Mouse (Mus musculus) liver (tissue): ENCODE measurements around the gene Gipr.

Experiments
- DNase-seq: peaks from one replicate; pipeline ENCODE4 v3.0.0-alpha.2; 2020; ENCODE audit warnings: mixed read lengths

Gipr gene

DNA sequence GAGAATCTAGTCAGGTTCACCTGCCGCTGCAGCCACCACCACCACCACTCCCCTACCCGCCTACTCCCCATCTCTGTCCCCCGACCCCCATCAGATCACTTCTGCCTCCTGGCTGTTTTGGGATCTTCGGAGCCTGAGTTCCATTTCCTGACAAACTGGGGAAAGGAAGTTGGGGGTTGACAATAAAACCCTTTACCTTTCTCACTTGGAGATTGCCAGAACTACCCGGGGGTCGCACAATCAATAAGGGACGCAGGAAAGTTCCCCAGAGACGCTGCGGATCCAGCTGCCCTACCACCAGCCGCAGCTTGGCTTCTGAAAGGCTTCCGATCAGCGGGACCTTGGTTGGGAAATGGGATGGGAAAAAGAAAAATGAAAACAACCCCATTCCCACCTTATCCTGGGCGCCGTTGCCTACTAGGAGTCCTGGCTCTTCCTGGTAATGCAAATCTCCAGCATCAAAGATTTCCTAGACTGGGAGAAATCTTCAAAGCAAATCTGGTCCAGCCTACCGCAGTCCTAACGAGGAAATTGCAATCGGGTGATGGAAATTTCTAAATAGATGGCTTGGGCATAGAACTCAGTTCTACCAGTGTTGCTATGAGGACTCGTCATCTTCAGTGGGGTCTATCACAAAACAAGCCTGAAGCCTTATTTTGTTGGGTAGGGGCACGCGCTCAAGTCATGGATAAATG lies 17.6 kb downstream of the Gipr start:
- no peak for DNase-seq

DNA sequence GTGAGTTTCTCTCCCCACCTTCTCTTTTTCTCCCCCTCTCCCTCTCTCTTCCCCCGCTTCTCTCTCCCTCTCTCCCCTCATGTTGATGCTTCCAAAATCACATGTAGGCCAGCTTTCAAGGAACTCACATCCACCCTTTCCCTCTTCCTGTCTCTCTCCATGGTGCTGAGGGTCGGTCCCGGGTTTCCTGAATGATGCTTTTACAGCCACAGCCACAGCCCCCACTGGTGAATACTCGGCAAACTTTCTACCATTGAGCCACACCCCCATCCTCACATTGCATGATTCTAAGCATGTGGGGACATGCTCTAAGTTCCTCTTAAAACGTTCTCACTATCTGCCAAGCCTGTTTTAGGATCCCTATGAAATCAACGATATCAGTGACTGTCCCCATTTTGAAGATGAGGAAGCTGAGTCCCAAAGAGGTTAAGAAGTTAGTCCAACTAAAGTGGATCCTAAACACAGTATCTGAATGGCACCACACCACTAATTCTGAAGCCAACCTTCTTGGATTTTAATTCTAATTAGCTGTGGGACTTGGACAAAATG lies 18.4 kb downstream of the Gipr start:
- DNase-seq: no peak

DNA sequence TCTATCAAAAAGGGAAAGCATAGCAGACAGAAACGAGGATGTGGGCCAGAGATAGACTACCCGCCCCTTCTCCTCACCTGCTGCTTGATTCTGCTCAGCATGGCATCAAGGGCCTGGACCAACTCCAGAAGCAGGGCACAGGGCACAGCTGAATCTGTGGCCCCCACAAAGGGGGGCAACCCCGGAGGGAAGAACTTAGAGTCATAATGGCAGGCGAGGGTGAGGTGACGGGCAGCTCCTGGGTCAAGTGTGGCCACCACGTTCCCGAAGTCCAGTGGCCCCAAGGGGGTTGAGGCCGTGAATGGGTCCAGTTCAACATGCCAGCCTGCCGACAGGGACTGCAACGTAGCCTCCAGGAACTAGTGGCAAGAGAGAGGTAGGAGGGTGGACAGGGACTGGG lies 19.1 kb downstream of the Gipr start:
- DNase-seq: no peak

DNA sequence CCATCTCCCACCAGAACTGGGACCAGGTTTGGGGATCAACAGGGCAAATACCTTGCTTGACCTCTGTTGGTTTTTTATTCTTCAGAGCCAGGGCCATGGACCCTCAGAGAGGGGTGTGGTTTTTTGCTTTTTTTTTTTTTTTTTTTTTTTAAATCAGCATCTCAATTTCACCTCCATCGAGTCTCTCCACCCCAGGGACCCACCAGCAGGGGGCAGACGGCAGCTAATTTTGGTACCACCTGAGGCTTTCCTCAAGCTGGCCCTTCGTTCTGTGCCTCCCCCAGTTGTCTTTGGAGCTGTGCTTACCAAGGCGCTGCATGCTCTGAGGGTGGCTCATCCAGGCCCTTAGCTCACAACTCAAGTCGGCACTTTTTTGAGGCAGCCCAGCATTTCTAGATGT lies 28.5 kb downstream of the Gipr start:
- peak; percentile 65 for DNase-seq

DNA sequence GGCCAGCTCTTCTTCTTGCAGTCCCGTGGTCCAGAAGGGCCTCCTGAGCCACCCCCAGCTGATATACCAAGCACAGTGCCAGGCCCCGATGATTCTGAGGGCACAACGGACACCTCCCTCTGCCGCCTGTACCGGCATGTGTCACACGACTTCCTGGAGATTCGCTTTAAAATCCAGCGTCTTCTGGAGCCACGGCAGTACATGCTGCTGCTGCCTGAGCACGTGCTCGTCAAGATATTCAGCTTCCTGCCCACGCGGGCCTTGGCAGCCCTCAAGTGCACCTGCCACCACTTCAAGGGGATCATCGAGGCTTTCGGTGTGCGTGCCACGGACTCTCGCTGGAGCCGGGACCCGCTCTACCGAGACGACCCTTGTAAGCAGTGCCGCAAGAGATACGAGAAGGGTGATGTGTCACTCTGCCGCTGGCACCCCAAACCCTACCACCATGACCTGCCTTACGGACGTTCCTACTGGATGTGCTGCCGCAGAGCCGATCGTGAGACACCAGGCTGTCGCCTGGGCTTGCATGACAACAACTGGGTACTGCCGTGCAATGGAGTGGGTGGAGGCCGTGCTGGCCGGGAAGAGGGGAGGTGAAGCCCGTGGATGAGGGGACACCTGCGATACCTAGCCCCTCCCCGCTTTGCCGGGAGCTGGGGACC lies 29.1 kb downstream of the Gipr start:
- no peak for DNase-seq

DNA sequence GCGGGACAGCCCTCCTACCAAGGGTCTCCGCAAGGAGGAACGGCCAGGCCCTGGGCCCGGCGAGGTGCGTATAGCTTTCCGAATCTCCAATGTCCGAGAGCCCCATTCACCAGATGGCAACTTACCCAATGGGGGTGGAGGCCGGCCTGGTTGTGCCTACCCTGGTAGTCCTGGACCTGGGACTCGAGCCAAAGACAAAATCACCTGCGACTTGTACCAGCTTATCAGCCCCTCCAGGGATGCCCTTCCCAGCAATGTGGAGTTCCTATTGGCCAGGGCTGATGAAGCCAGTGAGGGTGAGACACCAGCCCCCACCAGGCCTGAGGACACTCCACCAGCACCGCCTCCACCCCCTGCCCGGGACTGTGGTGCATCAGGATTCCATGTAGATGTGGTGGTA lies 29.8 kb downstream of the Gipr start:
- DNase-seq: no peak

DNA sequence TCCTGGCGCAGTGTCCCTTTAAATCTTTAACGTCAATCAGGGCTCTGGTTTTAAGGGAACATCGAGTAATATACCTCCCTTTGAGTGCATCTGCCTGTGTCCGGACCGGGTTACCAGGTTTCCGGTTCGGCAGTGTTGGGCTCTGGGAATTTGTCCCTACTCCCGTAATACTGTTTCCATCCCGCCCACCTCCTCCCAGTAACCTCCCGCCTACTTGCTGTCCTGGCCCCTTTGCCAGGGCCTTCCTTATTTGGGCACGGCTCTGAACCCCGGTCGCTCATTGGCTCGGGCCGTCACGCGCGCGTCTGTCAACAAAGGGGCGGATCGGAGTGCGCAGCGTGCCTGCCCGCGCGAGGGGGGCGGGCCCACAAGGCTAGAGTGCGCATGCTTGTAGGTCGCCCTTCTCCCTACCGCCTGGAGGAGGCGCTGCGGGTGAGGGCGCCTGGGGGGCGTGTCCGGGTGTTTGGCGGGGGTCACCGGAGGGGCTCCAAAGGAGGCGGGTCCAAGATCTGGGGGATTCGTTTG lies 34.5 kb downstream of the Gipr start:
- DNase-seq: peak; percentile 94

- DNase-seq: no peak
These were observed 35.3 kb downstream of the Gipr start for GRCm38 (mm10) chr7:19130657-19131056.

DNA sequence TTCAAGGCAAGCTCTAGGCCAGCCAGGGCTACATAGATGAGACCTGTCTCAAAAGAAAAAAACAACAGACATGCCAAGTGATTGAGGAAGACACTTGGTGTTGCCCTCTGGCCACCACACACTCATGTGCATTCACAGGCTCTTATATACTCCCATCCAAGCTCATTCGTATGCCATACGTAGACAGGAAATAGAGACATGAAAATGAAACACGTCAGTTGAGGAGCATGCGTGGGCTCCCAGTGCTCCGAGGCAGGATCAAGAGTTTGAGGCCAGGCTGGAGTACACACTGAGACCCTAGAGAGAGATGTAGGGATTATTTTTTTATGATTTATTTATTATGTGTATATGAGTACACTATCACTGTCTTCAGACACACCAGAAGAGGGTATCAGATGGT lies 36.5 kb downstream of the Gipr start:
- no peak for DNase-seq

GRCm38 (mm10) chr7:19127744-19128143 lies 38.2 kb downstream of the Gipr start:
- DNase-seq: no peak

DNA sequence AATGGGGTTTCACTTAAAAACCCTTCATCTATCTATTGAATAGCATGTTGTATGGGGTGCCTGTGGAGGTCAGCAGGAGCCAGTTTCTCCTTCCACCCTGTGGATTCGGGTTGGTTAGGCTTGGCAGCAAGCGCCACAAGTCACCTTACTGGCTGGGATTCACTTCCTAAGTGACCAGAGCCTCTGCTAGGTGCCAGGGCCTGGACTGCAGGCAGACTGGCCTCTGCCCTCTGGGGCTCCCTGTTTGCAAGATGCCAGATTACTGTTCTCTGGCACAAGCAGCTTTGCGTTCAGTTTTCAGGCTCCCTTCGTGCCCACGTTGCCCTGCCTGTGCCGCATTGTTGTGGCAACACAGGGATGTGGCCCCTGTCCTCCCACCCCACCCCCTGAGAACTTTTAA lies 41.2 kb downstream of the Gipr start:
- DNase-seq: no peak

- DNase-seq: no peak
These were observed 44.2 kb downstream of the Gipr start for GRCm38 (mm10) chr7:19121686-19122085.

DNA sequence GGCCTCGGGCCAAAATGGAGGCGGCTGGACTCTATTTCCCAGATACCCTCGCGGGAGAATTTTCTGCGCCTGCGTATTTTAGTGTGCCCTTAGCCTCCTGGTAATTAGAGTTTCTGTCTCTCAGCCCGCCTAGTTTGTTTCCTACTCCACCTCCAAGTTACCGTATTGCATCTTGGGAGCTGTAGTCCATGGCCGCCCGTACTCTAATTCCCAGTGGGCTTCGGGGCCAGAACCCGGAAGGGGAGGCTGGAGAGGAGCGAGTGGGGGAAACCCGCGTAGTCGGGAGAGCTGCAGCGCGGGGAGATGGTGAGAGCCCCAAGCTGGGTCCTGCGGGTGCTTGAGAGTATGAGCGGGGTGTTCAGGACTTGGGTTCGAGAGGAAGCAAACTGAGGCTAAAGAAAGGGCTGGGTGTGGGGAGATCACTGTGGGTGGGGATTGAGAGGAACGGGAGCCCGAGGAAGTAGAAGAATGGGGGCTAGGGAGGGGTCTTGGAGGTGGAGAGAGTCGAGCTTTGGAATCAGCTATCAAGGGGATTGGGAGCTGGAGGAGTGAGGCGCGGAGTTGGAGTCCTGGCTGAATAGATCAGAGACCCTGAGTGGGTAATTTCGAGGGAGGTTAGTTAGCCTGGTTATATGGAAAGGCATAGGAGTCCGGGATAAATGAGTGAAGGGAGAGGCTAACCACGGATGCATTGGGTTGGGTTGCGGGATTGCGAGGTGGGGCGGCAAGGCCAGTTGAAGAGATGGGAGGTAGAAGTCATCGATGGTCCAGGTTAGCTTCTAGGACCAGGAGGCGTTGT lies 46.1 kb downstream of the Gipr start, which contains the start of gene Fbxo46:
Fbxo46 (plus strand) TSS at position 229 of the 799 bp plus-strand sequence.
- DNase-seq: peak; percentile 89

DNA sequence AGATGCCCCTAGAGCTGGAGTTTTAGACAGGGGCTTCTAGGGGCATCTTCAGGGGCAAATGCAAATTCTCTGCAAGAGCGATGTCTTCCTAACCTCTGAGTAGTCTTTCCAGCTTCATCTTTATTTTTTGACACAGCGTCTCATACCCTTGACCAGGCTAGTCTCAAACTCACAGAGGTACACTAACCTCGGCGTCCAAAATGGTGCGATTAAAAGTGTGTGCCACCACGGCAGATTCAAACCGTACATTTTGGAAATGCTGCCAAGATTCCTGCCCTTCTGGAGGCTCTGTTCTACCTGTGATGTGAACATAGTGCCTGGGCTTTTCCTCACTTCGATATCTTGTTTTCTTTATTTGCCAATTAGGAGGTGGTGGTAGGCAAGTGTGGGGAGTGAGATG lies 46.8 kb downstream of the Gipr start:
- no peak for DNase-seq

DNA sequence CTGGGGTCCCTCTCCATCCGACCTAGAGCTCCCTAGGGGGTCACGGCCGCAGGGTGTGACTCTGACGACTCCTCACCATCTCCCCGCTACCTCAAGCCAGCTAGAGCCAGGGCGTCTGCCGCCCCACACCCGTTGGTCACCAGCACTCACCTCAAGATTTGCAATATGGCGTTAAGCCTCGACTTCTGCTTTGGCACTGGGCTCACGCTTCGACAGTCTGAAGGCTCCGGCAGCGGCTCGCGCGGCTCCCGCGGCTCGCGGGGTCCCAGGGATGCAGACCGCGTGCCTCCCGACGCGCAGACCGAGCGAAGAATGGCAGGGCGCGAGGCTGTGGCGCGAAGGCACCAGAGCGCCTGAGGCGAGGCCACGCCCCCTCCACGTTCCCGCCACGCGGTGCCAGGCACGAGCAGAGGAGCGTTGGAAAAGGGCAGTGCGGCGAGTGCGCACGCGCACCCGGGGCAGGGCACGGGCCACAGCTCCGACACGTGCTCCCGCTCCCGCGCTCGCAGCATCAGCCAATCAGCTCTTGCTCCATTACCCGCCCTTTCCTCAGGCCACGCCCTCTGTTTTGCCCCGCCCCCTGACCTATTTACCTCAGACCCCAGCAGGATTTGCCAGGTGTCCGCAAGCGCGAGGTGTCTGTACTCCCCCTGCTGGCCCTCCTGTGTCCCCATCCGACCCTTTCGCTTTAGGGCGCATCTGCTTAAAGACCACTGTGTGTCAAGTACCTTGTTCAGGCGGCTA lies 47.7 kb downstream of the Gipr start, which contains the start of gene Gm4969:
Gm4969 (minus strand) TSS at position 341 of the 744 bp plus-strand sequence.
- peak; percentile 70 for DNase-seq

DNA sequence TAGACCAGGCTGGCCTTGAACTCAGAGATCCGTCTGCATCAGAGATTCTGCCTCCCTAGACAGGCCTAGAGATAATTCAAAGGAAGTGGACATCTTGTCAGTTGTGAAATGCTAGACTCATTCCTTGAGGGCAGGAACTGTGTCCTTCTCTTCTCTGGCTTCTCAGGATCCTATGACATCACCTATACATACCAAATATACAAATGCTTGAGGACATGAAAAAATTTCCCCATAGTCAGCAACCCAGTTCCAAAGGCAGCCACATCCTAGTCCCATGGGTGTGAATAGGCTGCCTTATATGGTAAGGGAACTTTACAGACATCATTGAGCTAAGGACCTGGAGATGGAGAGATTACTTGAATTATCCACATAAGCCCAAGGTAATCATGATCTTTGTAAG lies 56.4 kb downstream of the Gipr start:
- no peak for DNase-seq

DNA sequence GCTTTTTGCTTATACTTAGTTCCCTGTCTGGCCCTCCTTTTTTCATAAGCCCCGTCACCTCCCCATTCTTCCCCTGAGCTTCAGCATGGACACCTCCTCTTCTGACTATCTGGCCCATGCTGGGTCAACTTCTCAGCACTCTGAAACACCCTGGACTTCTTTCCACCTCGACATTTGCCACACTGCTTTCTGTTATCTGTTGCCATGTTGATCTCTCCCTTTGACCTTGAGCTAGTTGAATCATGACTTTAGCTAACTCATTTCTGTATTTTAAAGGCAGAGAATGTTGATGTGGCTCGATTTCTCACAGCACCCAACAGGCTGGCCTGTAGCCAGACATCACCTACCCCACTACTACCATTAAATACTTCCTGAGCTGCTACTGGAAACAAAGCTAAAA lies 58.5 kb downstream of the Gipr start:
- DNase-seq: no peak
